Mouse (Mus musculus) heart, adult 2 months (tissue): ENCODE measurements at regions not wholly inside any gene's neighbourhood (a gene's known extent, or its start where the extent isn't known, plus 50 kb on each side); places are given as distances from the start of the nearest gene placed in this dataset.

Experiments
- CTCF ChIP-seq: fragments of 200-600 bp; IDR thresholded peaks from 2 replicates; pipeline ENCODE4 v1.8.1; 2022; ENCODE audit warnings: antibody characterized with exemption, mild to moderate bottlenecking, moderate library complexity
- POLR2A ChIP-seq: fragments of 200-500 bp; IDR thresholded peaks from 2 replicates; pipeline ENCODE4 v1.6.1; 2011; ENCODE audit warnings: mild to moderate bottlenecking, low read depth, low read length, control low read depth; ENCODE audit not compliant: insufficient read depth

GRCm38 (mm10) chr8:113917197-113917596, 68.7 kb upstream of the Adamts18 start:
- TF ChIP-seq POLR2A: no peak
- TF ChIP-seq CTCF: no peak
